Mouse (Mus musculus): Measurements from ENCODE around the gene Sytl3. TPM values are rescaled to one million over a fixed set of nuclear protein-coding genes. Genes with fewer than 3 reads are reported as not detected.

Sytl3 gene
- polyA plus RNA-seq, 1 experiment from 2014 or later = 0.13 TPM

GRCm38 (mm10) chr17:6733322-6733875, 74.5 kb downstream of the Sytl3 start:
- H3K9ac ChIP-seq = no peak overlapping the region
- no peak overlapping the region for H3K4me3 ChIP-seq
- no peak for ATAC-seq (ENCODE audit: insufficient number of reproducible peaks, insufficient read depth, low FRiP score, low TSS enrichment)
- H3K9me3 ChIP-seq = no peaks in the 10 kb centered on the region
- H3K27ac ChIP-seq = no peak overlapping the region
- peaks cover 6% of the 10 kb centered on the region; the same call in 1 of the 2 replicates for H3K4me1 ChIP-seq
- H3K36me3 ChIP-seq = no peaks in the 10 kb centered on the region
- H3K4me2 ChIP-seq (replicated peaks) = no peak overlapping the region
- 89% methylated on average over 10 of the region's 10 CpGs for WGBS
- H3K27me3 ChIP-seq = no peaks in the 10 kb centered on the region

GRCm38 (mm10) chr17:6734746-6735441, 76.0 kb downstream of the Sytl3 start:
- peaks cover 10% of the 10 kb centered on the region for H3K36me3 ChIP-seq
- no peak for ATAC-seq (ENCODE audit: insufficient number of reproducible peaks, insufficient read depth, low FRiP score, low TSS enrichment)
- WGBS = 89% methylated on average over 12 of the region's 12 CpGs

GRCm38 (mm10) chr17:6736306-6737272, 77.7 kb downstream of the Sytl3 start:
- H3K9ac ChIP-seq = no peak overlapping the region
- H3K36me3 ChIP-seq = peaks cover 19% of the 10 kb centered on the region
- no peak overlapping the region for H3K4me2 ChIP-seq (replicated peaks)
- no peaks in the 10 kb centered on the region for H3K9me3 ChIP-seq
- H3K4me1 ChIP-seq = peaks cover 8% of the 10 kb centered on the region
- H3K27me3 ChIP-seq = no peaks in the 10 kb centered on the region
- peak overlapping the region; percentile 51 for H3K27ac ChIP-seq
- 34% methylated on average over 15 of the region's 15 CpGs for WGBS
- no peak for ATAC-seq (ENCODE audit: insufficient number of reproducible peaks, insufficient read depth, low FRiP score, low TSS enrichment)
- H3K4me3 ChIP-seq = no peak overlapping the region

More at GRCm38 (mm10) chr17:6734746-6735441, 76.0 kb downstream of the Sytl3 start:
- no peak overlapping the region for H3K9ac ChIP-seq
- no peak overlapping the region for H3K4me3 ChIP-seq
- no peak overlapping the region for H3K4me2 ChIP-seq (replicated peaks)
- no peaks in the 10 kb centered on the region for H3K9me3 ChIP-seq
- no peak overlapping the region for H3K27ac ChIP-seq
- H3K27me3 ChIP-seq = no peaks in the 10 kb centered on the region
- H3K4me1 ChIP-seq = peaks cover 3% of the 10 kb centered on the region; the same call in 1 of the 2 replicates

GRCm38 (mm10) chr17:6737273-6737997, 78.5 kb downstream of the Sytl3 start:
- peaks cover 12% of the 10 kb centered on the region for H3K4me1 ChIP-seq
- no peaks in the 10 kb centered on the region for H3K27me3 ChIP-seq
- H3K36me3 ChIP-seq = peaks cover 20% of the 10 kb centered on the region
- no peak for ATAC-seq (ENCODE audit: insufficient number of reproducible peaks, insufficient read depth, low FRiP score, low TSS enrichment)
- H3K9me3 ChIP-seq = no peaks in the 10 kb centered on the region
- no peak overlapping the region for H3K27ac ChIP-seq
- H3K4me3 ChIP-seq = no peak overlapping the region
- WGBS = 72% methylated on average over 12 of the region's 12 CpGs
- H3K4me2 ChIP-seq (replicated peaks) = no peak overlapping the region
- no peak overlapping the region for H3K9ac ChIP-seq

GRCm38 (mm10) chr17:6738836-6739235, 79.9 kb downstream of the Sytl3 start:
- Histone ChIP-seq H3K4me2 (replicated peaks) (no peak overlapping the region), H3K9ac (no peak overlapping the region), H3K4me3 (no peak overlapping the region), H3K36me3 (peaks cover 20% of the 10 kb centered on the region), H3K27ac (no peak overlapping the region), H3K4me1 (peaks cover 15% of the 10 kb centered on the region), H3K9me3 (no peaks in the 10 kb centered on the region), H3K27me3 (no peaks in the 10 kb centered on the region)
- WGBS = 81% methylated on average over 7 of the region's 7 CpGs
- no peak for ATAC-seq (ENCODE audit: insufficient number of reproducible peaks, insufficient read depth, low FRiP score, low TSS enrichment)

GRCm38 (mm10) chr17:6739266-6739665, 80.4 kb downstream of the Sytl3 start:
- Histone ChIP-seq H3K9me3 (no peaks in the 10 kb centered on the region), H3K4me1 (peaks cover 20% of the 10 kb centered on the region), H3K27ac (no peak overlapping the region), H3K27me3 (no peaks in the 10 kb centered on the region), H3K36me3 (peaks cover 20% of the 10 kb centered on the region), H3K9ac (no peak overlapping the region), H3K4me2 (replicated peaks) (no peak overlapping the region), H3K4me3 (no peak overlapping the region)
- no peak for ATAC-seq (ENCODE audit: insufficient number of reproducible peaks, insufficient read depth, low FRiP score, low TSS enrichment)
- WGBS = 91% methylated on average over 13 of the region's 13 CpGs

- Histone ChIP-seq H3K27ac (no peak overlapping the region), H3K27me3 (no peaks in the 10 kb centered on the region), H3K4me3 (no peak overlapping the region), H3K4me2 (replicated peaks) (no peak overlapping the region), H3K9ac (no peak overlapping the region), H3K9me3 (no peaks in the 10 kb centered on the region), H3K4me1 (peaks cover 24% of the 10 kb centered on the region), H3K36me3 (peaks cover 20% of the 10 kb centered on the region)
- 88% methylated on average over 15 of the region's 15 CpGs for WGBS
- no peak for ATAC-seq (ENCODE audit: insufficient number of reproducible peaks, insufficient read depth, low FRiP score, low TSS enrichment)
These were observed 80.9 kb downstream of the Sytl3 start for GRCm38 (mm10) chr17:6739756-6740155.

- 72% methylated on average over 19 of the region's 19 CpGs for WGBS
- H3K36me3 ChIP-seq = peaks cover 20% of the 10 kb centered on the region
These were observed 81.7 kb downstream of the Sytl3 start for GRCm38 (mm10) chr17:6740331-6741170.

GRCm38 (mm10) chr17:6741271-6741670, 82.4 kb downstream of the Sytl3 start:
- no peaks in the 10 kb centered on the region for H3K27me3 ChIP-seq
- no peak overlapping the region for H3K4me3 ChIP-seq
- 75% methylated on average over 12 of the region's 12 CpGs for WGBS
- no peaks in the 10 kb centered on the region for H3K9me3 ChIP-seq
- peaks cover 29% of the 10 kb centered on the region for H3K4me1 ChIP-seq
- ATAC-seq (ENCODE audit: insufficient number of reproducible peaks, insufficient read depth, low FRiP score, low TSS enrichment) = no peak
- no peak overlapping the region for H3K4me2 ChIP-seq (replicated peaks)
- H3K9ac ChIP-seq = no peak overlapping the region
- no peak overlapping the region for H3K27ac ChIP-seq
- peaks cover 20% of the 10 kb centered on the region for H3K36me3 ChIP-seq

More at GRCm38 (mm10) chr17:6740331-6741170, 81.7 kb downstream of the Sytl3 start:
- Histone ChIP-seq H3K9ac (no peak overlapping the region), H3K27ac (peak overlapping the region; percentile 63; the same call in 1 of the 2 replicates), H3K4me3 (no peak overlapping the region), H3K4me2 (replicated peaks) (no peak overlapping the region), H3K9me3 (no peaks in the 10 kb centered on the region), H3K4me1 (peaks cover 26% of the 10 kb centered on the region), H3K27me3 (no peaks in the 10 kb centered on the region)
- no peak for ATAC-seq (ENCODE audit: insufficient number of reproducible peaks, insufficient read depth, low FRiP score, low TSS enrichment)

- H3K4me1 ChIP-seq = peaks cover 32% of the 10 kb centered on the region
- peak; percentile 49; the same call in 1 of the 2 replicates for ATAC-seq (ENCODE audit: insufficient number of reproducible peaks, insufficient read depth, low FRiP score, low TSS enrichment)
- peaks cover 20% of the 10 kb centered on the region for H3K36me3 ChIP-seq
- H3K9me3 ChIP-seq = no peaks in the 10 kb centered on the region
- H3K9ac ChIP-seq = no peak overlapping the region; the same call in 1 of the 2 replicates
- no peak overlapping the region for H3K4me3 ChIP-seq
- 0 out of 2 replicates have a peak overlapping the region, but pooled peaks have one; percentile 41 for H3K27ac ChIP-seq
- H3K27me3 ChIP-seq = no peaks in the 10 kb centered on the region
- H3K4me2 ChIP-seq (replicated peaks) = no peak overlapping the region
- 71% methylated on average over 33 of the region's 33 CpGs for WGBS
These were observed 83.5 kb downstream of the Sytl3 start for GRCm38 (mm10) chr17:6742083-6743038.

Data from embryonic facial prominence, embryonic 12.5 days (tissue).